In the genomic region with DNA sequence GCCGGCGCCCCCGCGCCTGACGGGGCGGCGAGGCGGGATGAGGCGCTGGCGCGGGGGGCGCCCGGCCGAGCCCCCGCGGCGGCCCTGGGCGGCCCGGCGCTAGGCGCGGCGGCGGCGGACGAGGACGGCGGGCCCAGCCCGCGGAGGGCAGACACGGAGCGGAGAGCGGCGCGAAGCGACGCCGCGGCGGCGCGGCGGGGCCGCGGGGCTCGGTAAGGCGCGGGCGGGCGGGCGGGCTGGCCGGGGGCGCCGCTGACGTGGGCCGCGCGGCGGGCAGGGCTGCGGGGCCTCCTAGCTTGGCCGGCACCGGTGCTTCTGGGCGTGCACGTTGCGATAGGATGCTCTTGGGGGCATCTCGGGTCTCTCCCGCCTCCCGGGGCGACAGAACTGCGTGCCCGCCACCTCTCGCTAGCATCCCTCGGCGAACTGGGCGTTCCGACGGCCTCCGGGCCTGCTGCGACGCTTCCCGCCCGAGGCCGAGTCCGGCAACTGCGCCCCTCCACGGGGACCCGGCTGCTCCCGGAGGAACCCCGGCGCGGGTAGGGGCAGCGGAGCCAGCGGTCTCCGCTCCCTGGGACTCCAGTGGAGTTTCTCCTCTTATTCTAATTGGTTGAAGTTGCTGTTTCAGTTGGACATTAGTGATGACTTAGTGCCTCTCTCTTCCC, we compare ENCODE assay signal across 7 mouse cellular contexts.
DNase-seq lines count a peak whose midpoint lies in the region; ATAC-seq and TF ChIP-seq lines count a peak whose summit lies in the region.

No protein-coding gene starts in this region.

- H3K4me1 ChIP-seq in brown adipose tissue, adult 24 weeks (ENCODE audit: control insufficient read depth, insufficient read depth, insufficient read length, low read length) = 0 out of 2 replicates have a peak, but pooled peaks cover under 1% of the 10 kb centered on the region
- H3K4me1 ChIP-seq in hindbrain, embryonic 11.5 days (replicated peaks; ENCODE audit: control insufficient read depth, insufficient read depth, low read length) = no peaks in the 10 kb centered on the region
- no peaks in the 10 kb centered on the region; the same call in 1 of the 2 replicates for H3K4me1 ChIP-seq in small intestine, adult 2 months (ENCODE audit: control insufficient read depth, insufficient read depth, insufficient read length, low read length)

- TF ChIP-seq CTCF in small intestine, adult 2 months (IDR thresholded peaks at IDR 0.05; ENCODE audit: extremely low read depth, insufficient read length, insufficient replicate concordance, low read depth, low read length) = no peak

- WGBS in hindbrain, embryonic 11.5 days = under 1% methylated on average over 49 of the region's 94 CpGs
- 2% methylated on average over 90 of the region's 94 CpGs for WGBS in small intestine, adult 2 months

- intact Hi-C loops in left cerebral cortex, postnatal 36 days (cut with DNase I) = loop anchor here (5.0 kb wide), 3 partner anchors 45 to 125 kb away; no protein-coding TSS in a partner anchor

- no peaks in the 10 kb centered on the region for H3K9me3 ChIP-seq in hindbrain, embryonic 11.5 days (ENCODE audit: control insufficient read depth, low read length)

- peak overlapping the region; percentile 2; the same call in 1 of the 2 replicates for H3K27ac ChIP-seq in brown adipose tissue, adult 24 weeks (replicated peaks; ENCODE audit: low read depth, low read length)
- H3K27ac ChIP-seq in hindbrain, embryonic 11.5 days (ENCODE audit: low read depth, low read length) = peak overlapping the region; percentile 79
- H3K27ac ChIP-seq in small intestine, adult 2 months (ENCODE audit: insufficient read depth, low read depth, low read length) = no peak overlapping the region

- peak overlapping the region; percentile 81 for H3K9ac ChIP-seq in hindbrain, embryonic 11.5 days (ENCODE audit: low read depth, low read length)

- peak overlapping the region; percentile 81 for H3K4me3 ChIP-seq in brown adipose tissue, adult 24 weeks (ENCODE audit: insufficient read depth, low read depth, low read length)
- H3K4me3 ChIP-seq in hindbrain, embryonic 11.5 days (ENCODE audit: low read depth, low read length) = peak overlapping the region; percentile 67
- peak overlapping the region; percentile 76 for H3K4me3 ChIP-seq in small intestine, adult 2 months (ENCODE audit: low read depth, low read length)

- H3K4me2 ChIP-seq in hindbrain, embryonic 11.5 days (replicated peaks; ENCODE audit: low read depth, low read length) = peak overlapping the region; percentile 42

- peak; percentile 50 for DNase-seq in ZHBTc4 (ENCODE audit: low read depth, low spot score)
- DNase-seq in frontal cortex, postnatal 10 days (ENCODE audit: low spot score in 2 of 2) = peak; percentile 35 to 54
- DNase-seq in hindbrain, embryonic 11.5 days (ENCODE audit: low spot score) = peak; percentile 74
- DNase-seq in left cerebral cortex, postnatal 36 days (ENCODE audit: low spot score in 2 of 2) = peak; percentile 63 to 67

- ATAC-seq in hindbrain, embryonic 11.5 days (ENCODE audit: low FRiP score) = peak; percentile 70
- 0 out of 2 replicates have a peak, but pooled peaks have one; percentile 28 for ATAC-seq in megakaryocyte-erythroid progenitor cell, adult 5-6 weeks (replicated peaks; ENCODE audit: low FRiP score, low TSS enrichment, poor library complexity, severe bottlenecking)

- H3K36me3 ChIP-seq in hindbrain, embryonic 11.5 days (ENCODE audit: control insufficient read depth, insufficient read depth, low read length) = no peaks in the 10 kb centered on the region
- H3K36me3 ChIP-seq in small intestine, adult 2 months (ENCODE audit: control insufficient read depth, insufficient read depth, low read length) = no peaks in the 10 kb centered on the region

- no peaks in the 10 kb centered on the region for H3K27me3 ChIP-seq in hindbrain, embryonic 11.5 days (ENCODE audit: control insufficient read depth, insufficient read depth, low read length)
- H3K27me3 ChIP-seq in small intestine, adult 2 months (ENCODE audit: control insufficient read depth, insufficient read depth, low read length) = no peaks in the 10 kb centered on the region

- no peak for TF ChIP-seq POLR2A in small intestine, adult 2 months (IDR thresholded peaks at IDR 0.05; ENCODE audit: low read depth, low read length)
